Mouse (Mus musculus): Measurements from ENCODE around the gene Cox19.

DNA sequence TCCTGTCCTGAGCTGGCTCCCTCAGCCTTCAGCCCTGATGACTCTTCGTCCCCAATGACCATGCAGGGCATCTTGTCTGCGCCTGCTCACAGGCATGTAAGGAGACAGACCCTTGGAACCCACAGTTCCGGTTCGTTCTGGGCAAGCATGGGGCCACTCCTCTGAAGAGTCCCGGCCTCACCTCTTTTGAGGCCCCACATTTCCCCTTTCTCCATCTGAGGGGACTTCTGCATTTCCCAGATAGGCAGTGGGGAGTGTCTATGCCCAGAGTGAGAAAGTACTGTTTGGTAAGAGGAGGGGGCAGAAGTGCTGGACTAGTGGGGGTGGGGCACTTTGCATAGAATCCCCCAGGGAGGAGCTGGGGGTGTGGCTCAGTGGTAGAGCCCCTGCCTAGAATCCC is 64.1 kb downstream of the Cox19 start:
- TF ChIP-seq POLR2A (IDR thresholded peaks at IDR 0.05; ENCODE audit: insufficient read length, low read depth) (no peak), MYOD1 (IDR thresholded peaks at IDR 0.05; ENCODE audit: control insufficient read depth in 1 of 3, insufficient read length in 2 of 3, low read depth in 2 of 3) (no peak), E2F4 (IDR thresholded peaks at IDR 0.05; ENCODE audit: insufficient read depth) (no peak), USF1 (IDR thresholded peaks at IDR 0.05; ENCODE audit: low read depth) (no peak), TCF12 (IDR thresholded peaks at IDR 0.05; ENCODE audit: insufficient read depth, poor library complexity, severe bottlenecking) (no peak), POLR2AphosphoS2 (IDR thresholded peaks at IDR 0.05; ENCODE audit: insufficient read length, low read depth) (no peak), MYOG (IDR thresholded peaks at IDR 0.05; ENCODE audit: control insufficient read depth in 1 of 3, insufficient read depth in 1 of 3, insufficient read length in 2 of 3, low read depth in 2 of 3) (no peak), MAX (IDR thresholded peaks at IDR 0.05; ENCODE audit: low read depth) (no peak), CEBPB (IDR thresholded peaks at IDR 0.05; ENCODE audit: insufficient read depth, poor library complexity, severe bottlenecking) (no peak), REST (IDR thresholded peaks at IDR 0.05; ENCODE audit: insufficient read depth, insufficient read length) (no peak), TCF3 (IDR thresholded peaks at IDR 0.05; ENCODE audit: insufficient read length, low read depth) (no peak), SRF (IDR thresholded peaks at IDR 0.05; ENCODE audit: control insufficient read depth, insufficient read length, low read depth) (no peak)

Data from myocyte (in vitro differentiated cells).